Mouse (Mus musculus) erythroblast, embryonic 14.5 days (primary cell): ENCODE measurements around the gene Irs3. TPM values are rescaled to one million over a fixed set of nuclear protein-coding genes. Genes with fewer than 3 reads are reported as not detected.

Experiments
- H3K27me3 ChIP-seq: 2 replicates; pipeline ENCODE4 v1.6.1; 2012; ENCODE audit warnings: inconsistent platforms; ENCODE audit not compliant: control insufficient read depth
- H3K36me3 ChIP-seq: 2 replicates; pipeline ENCODE4 v1.6.1; 2012; ENCODE audit warnings: mild to moderate bottlenecking, inconsistent platforms; ENCODE audit not compliant: control insufficient read depth
- H3K4me1 ChIP-seq: 2 replicates; pipeline ENCODE4 v1.6.1; 2012; ENCODE audit warnings: inconsistent platforms; ENCODE audit not compliant: control insufficient read depth
- H3K4me3 ChIP-seq: replicated peaks from 2 replicates; pipeline ENCODE3; 2012; ENCODE audit warnings: moderate library complexity, mild to moderate bottlenecking, inconsistent platforms
- H3K9me3 ChIP-seq: 2 replicates; pipeline ENCODE4 v1.6.1; 2012; ENCODE audit warnings: low read length, inconsistent platforms, mixed read lengths; ENCODE audit not compliant: control insufficient read depth
- GATA1 ChIP-seq: IDR thresholded peaks from 2 replicates; pipeline ENCODE4 v1.6.1; 2012; ENCODE audit warnings: low read length, inconsistent platforms, mixed read lengths
- TAL1 ChIP-seq: IDR thresholded peaks from 3 replicates; pipeline ENCODE4 v1.6.1; 2012; ENCODE audit warnings: low read length, inconsistent platforms, mixed read lengths
- polyA plus RNA-seq: library from polyadenylated mRNA; stranded (reverse); fragments of >175 nt; gene quantifications from 2 replicates; pipeline ENCODE4 v1.2.3, GENCODE M21; 2012

Gene Irs3
- polyA plus RNA-seq, result 0.02 TPM in 1 of 2 replicates, not detected in the other

DNA sequence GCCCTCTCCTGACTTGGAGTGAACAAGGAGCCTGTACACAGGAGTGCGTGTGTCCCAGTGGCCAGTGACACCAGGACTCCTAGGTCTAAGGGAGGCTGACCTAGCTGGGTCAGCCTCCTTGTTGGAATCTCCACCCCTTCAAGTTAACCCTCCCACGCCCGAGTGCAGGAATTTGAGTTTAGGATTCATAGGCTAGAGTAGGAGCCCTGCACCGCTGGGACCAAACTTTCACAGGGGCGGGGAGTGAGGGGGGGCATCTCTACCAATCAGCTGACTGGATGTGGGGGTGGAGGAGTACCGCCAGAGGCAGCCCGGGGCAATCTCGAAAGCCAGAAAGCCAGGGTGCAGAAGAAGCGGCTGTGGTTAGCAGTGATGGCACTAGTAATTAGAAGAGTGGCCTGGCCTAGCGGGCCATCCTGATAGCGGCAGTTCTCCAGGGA, at the start of gene Irs3:
Gene Irs3 (minus strand): TSS at position 63 of the 440 bp plus-strand sequence.
- Histone ChIP-seq H3K27me3 (peaks cover 29% of the 10 kb centered on the region), H3K4me3 (peak within 1 kb of the TSS; percentile 18), H3K36me3 (peaks cover 35% of the 10 kb centered on the region), H3K4me1 (peaks cover 54% of the 10 kb centered on the region), H3K9me3 (no peaks in the 10 kb centered on the region)
- no peak for TF ChIP-seq GATA1
- no peak for TF ChIP-seq TAL1

DNA sequence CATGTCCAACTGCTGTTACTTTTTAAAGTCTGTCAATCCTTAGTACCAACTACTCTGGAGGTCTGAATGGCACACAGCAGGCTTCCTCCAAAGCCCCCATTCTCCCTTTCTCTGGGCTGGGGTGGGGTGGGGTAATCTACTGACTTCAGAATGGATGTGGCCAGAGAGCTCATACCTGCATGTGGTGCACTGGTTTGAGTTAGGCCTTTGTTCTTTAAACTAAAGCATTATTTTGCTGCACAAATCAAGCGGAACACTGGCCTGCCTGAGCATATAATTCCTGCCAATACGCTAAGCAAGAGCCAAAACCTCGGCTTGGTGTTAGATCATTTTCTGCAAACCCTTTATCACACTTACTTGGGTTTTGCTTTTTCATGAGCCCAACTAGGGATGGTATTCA, 49.3 kb upstream of the Irs3 start:
- Histone ChIP-seq H3K36me3 (no peaks in the 10 kb centered on the region; the same call in 1 of the 2 replicates), H3K27me3 (no peaks in the 10 kb centered on the region), H3K9me3 (no peaks in the 10 kb centered on the region), H3K4me3 (no peak overlapping the region), H3K4me1 (peaks cover 30% of the 10 kb centered on the region)
- TF ChIP-seq GATA1 (no peak), TAL1 (no peak)

DNA sequence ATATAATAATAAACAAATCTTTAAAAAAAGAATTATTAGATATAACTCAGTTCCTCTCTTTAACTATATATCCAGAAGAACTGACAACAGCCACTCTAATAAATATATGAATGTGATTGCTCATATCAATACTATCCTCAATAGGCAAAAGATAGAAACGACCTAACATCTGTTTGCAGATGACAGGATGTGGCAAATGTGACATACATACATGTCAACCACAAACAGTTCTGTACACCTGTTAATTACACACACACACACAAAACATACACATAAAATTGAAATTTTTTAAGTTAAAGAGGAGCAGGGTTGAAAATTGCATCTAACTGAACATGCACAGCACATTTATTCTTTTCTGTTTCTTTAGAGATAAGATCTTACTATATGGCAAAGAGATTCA, 46.4 kb upstream of the Irs3 start:
- no peak for TF ChIP-seq GATA1
- TF ChIP-seq TAL1, result no peak
- H3K4me1 ChIP-seq, result peaks cover 42% of the 10 kb centered on the region
- no peaks in the 10 kb centered on the region for H3K27me3 ChIP-seq
- no peaks in the 10 kb centered on the region for H3K9me3 ChIP-seq
- H3K36me3 ChIP-seq, result peaks cover 2% of the 10 kb centered on the region; the same call in 1 of the 2 replicates
- no peak overlapping the region for H3K4me3 ChIP-seq

DNA sequence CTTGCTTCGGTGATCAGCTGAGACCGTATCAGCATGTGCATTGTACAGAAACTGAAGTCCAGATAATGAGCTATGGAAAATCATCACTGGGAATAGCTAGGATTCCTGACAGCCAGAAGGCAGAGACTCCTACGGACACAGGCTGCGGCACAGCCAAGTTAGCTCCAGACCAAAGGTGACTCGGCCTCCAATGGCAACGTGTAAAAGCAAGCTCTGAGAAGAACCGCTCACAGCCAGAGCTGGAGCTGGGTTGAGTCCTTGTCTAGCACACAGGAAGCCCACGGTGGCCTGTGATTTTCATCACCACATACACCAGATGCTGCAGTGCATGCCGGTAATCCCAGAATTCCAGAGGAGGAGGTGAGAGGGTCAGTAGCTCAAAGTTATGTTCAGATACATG, 45.0 kb upstream of the Irs3 start:
- H3K36me3 ChIP-seq, result peaks cover 3% of the 10 kb centered on the region; the same call in 1 of the 2 replicates
- TF ChIP-seq TAL1, result no peak
- no peak for TF ChIP-seq GATA1
- peaks cover 51% of the 10 kb centered on the region for H3K4me1 ChIP-seq
- H3K9me3 ChIP-seq, result no peaks in the 10 kb centered on the region
- no peak overlapping the region for H3K4me3 ChIP-seq
- no peaks in the 10 kb centered on the region for H3K27me3 ChIP-seq

DNA sequence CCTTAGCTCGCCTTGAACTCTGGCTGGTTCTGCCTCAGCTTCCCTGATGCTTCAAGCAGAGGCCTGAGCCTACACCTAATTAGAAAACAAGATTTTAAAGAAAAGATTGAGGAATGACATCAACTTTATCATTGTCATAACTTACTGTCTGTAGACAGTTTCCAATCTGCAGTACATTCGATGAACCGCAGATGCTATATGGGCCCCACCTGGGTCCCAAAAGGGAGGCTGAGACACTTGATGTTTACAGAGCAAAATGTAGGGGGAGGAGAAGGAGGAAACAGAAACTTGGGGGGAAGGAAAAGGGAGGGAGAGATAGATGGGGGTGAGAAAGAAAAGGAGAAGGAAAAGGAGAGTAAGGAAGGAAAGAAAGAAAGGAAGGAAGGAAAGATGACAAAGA, 44.5 kb upstream of the Irs3 start:
- no peaks in the 10 kb centered on the region for H3K27me3 ChIP-seq
- peaks cover 56% of the 10 kb centered on the region for H3K4me1 ChIP-seq
- no peak overlapping the region for H3K4me3 ChIP-seq
- peaks cover 3% of the 10 kb centered on the region; the same call in 1 of the 2 replicates for H3K36me3 ChIP-seq
- TF ChIP-seq GATA1 (no peak), TAL1 (no peak)
- H3K9me3 ChIP-seq, result no peaks in the 10 kb centered on the region

DNA sequence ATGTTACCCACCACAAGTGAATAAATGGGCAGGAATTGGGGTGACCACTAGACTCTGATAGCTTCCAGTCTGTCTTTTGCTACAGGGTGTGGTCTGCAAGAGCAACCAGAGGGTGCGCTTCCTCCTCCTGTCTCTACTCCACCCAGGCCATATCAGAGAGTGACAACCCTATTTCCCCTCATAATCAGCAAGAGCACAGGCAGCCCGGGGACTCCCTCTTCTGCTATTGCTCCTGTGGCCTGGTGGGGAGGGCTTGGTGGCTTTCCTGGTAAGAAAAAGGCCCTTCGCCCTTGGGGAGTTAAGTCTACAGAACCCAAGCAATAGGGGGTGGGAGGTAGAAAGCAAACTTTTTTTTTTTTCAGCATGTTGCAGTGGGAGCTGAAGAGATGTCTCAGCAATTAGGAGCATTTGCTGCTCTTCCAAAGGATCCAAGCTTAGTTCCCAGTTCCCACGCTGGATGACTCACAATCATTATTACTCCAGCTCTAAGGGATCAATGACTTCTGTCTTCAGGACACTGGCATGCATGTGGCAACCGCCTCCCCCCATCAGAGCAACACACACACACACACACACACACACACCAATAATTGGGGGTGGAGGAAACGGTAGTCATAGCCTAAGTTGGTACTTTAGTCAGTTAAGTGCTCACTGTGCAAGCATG, 40.7 kb upstream of the Irs3 start:
- Histone ChIP-seq H3K36me3 (peaks cover 23% of the 10 kb centered on the region), H3K27me3 (no peaks in the 10 kb centered on the region), H3K4me3 (peak overlapping the region; percentile 73), H3K9me3 (no peaks in the 10 kb centered on the region), H3K4me1 (peaks cover 85% of the 10 kb centered on the region)
- TF ChIP-seq TAL1 (peak; percentile 96), GATA1 (peak; percentile 87)

DNA sequence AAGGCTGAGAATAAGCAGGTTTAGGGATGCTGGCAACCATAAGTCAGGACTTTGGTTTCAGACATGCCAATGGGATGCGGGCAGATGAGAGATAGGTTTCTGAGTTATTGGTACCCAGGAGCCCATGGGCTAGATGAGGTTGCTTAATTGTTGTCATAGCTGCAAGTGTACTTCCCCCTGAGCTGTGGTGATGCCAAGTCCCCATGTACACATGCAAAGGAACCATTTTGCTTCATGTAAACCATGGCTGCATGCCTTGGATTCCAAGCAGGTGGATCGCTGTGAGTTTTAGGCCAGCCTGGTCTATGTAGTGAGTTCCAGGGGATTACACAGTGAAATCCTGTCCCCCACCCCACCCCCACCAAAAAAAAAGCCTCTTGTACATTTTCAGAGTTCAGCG, 40.1 kb upstream of the Irs3 start:
- H3K27me3 ChIP-seq, result no peaks in the 10 kb centered on the region
- no peak for TF ChIP-seq GATA1
- no peak for TF ChIP-seq TAL1
- no peaks in the 10 kb centered on the region for H3K9me3 ChIP-seq
- peaks cover 29% of the 10 kb centered on the region for H3K36me3 ChIP-seq
- H3K4me3 ChIP-seq, result peak overlapping the region; percentile 73
- H3K4me1 ChIP-seq, result peaks cover 87% of the 10 kb centered on the region

DNA sequence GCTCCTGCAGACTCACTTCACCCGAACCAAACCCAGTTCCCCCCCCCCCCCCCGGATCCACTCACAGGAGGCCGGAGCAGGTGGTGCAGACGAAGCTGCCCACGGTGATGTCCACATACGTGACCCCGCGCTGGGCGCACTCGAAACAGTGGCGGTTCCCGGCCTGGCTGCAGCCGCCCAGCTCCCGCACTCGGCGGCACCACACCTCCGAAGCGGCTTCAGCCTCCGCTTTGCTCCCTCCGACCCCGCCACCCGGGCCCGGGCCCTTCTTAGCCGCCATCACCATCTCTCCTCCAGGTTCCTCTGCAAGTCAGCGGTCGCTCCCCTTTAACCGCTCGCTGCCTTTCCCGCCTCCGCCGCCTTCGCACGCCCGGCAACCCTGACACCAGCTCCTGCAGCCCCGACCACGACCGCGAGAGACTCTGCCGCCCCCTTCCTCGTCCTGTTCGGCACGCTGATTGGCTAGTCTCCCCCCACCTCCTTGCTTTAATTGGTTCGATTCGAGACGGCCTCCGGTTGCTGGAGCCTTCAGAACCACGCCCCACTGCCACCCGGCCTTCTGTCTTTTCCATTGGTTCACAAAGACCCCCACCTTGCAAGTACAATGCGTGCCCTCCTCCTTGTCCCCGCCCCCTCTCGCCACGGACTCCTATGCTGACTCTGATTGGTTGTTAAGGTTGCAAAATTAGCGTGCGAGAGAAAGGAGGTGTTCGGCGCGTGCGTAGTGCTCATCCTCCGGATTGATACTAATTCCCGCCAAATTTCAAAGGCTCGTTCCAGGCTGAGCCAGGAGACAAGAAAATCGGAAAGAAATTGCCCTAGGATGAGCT, 39.0 kb upstream of the Irs3 start, which contains the start of gene Agfg2:
Gene Agfg2 (minus strand): TSS at position 433 of the 830 bp plus-strand sequence.
- H3K9me3 ChIP-seq, result no peaks in the 10 kb centered on the region
- no peaks in the 10 kb centered on the region for H3K27me3 ChIP-seq
- H3K4me3 ChIP-seq, result peak within 1 kb of the TSS; percentile 73
- TF ChIP-seq GATA1, result no peak
- TF ChIP-seq TAL1, result no peak
- H3K4me1 ChIP-seq, result peaks cover 86% of the 10 kb centered on the region
- peaks cover 40% of the 10 kb centered on the region for H3K36me3 ChIP-seq
